Mouse (Mus musculus) gonadal fat pad, adult 2 months (tissue): ENCODE data around the gene Krt7. TPM values are rescaled to one million over a fixed set of nuclear protein-coding genes. Genes with fewer than 3 reads are reported as not detected.

Source experiments
- DNase-seq: peaks from one replicate; pipeline ENCODE4 v3.0.0-alpha.2; 2012; ENCODE audit warnings: low read depth
- polyA plus RNA-seq: library from polyadenylated mRNA; depleted of rRNA; stranded (reverse); fragments of >200 nt; gene quantifications from 2 replicates; pipeline ENCODE4 v1.2.3, GENCODE M21; 2012; rRNA removed

The Krt7 gene
- polyA plus RNA-seq, result 20.0 and 23.0 TPM in 2 replicates

- DNase-seq, result no peak
Measured at GRCm38 (mm10) chr15:101410775-101411174, at the start of gene Krt7. Krt7 (plus strand) TSS chr15:101411043.

GRCm38 (mm10) chr15:101362393-101363010 lies 48.3 kb upstream of the Krt7 start:
- no peak for DNase-seq

- no peak for DNase-seq
Measured at GRCm38 (mm10) chr15:101363933-101364332, 46.9 kb upstream of the Krt7 start.

GRCm38 (mm10) chr15:101364425-101364824 lies 46.4 kb upstream of the Krt7 start:
- no peak for DNase-seq

- DNase-seq, result no peak
Measured at GRCm38 (mm10) chr15:101364891-101365671, 45.8 kb upstream of the Krt7 start.

GRCm38 (mm10) chr15:101365721-101366120 lies 45.1 kb upstream of the Krt7 start:
- DNase-seq, result no peak

DNA sequence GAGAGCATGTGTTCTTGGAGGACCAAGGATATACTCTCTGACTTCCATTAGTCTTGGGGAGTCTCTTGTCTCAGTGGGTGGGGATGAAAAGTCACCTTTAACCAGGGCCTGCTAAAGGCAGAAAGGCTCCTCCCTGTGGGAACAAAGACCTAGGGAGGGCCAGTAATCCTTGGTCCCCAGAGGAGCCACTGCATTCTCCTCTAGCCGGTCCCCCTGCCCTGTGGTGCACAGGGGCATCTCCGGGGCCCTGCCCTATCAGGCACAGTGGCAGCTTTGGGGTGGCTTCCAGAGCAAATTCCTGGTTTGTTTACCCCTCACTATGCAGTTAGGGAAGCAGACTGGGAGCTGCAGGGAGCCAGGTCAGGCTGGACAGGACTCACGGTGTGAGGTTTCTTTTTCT lies 44.4 kb upstream of the Krt7 start:
- no peak for DNase-seq

DNA sequence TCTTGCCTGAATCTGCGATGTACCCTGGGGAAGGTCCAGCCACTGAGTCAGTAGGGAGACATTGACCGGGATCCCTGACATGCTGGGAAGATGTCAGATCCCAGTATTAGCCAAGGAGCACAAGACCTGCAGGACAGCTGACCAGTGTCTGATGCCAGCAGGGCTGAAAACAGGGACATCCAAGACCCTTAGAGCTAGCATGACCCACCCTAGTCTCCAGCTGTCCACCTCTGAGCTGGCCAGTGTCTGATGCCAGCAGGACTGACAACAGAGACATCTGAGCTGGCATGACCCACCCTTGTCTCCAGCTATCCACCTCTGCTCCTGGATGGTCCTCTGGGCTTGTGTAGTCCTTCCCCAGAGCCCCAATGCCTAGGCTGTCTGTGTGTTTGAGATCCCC lies 43.9 kb upstream of the Krt7 start:
- DNase-seq, result no peak

DNA sequence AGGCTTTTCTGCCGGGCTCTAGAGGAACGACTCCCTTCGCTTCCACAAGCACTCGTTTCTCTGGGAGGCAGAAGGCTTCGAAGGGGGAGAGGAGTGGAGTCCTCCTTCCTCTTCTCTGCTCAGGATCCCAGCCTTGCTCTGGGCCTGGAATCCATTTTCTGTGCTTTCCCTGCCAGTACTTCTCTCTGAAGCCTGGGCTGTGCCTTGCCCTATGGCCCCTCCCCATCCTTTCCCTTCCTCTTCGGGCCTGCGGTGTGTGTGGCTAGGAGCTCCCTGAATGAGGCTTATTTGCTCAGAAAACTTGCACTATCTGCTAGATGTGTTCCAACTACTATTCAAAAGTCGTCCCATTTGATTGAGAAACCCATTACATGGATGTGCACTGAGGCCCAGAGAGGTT lies 43.3 kb upstream of the Krt7 start:
- DNase-seq, result no peak

GRCm38 (mm10) chr15:101368015-101368414 lies 42.8 kb upstream of the Krt7 start:
- no peak for DNase-seq

- no peak for DNase-seq
Measured at GRCm38 (mm10) chr15:101368502-101369381, 42.1 kb upstream of the Krt7 start.

GRCm38 (mm10) chr15:101369382-101370100 lies 41.3 kb upstream of the Krt7 start:
- no peak for DNase-seq

GRCm38 (mm10) chr15:101370101-101370911 lies 40.5 kb upstream of the Krt7 start, which contains the start of gene Krt80:
Krt80 (minus strand) TSS chr15:101370162.
- DNase-seq, result no peak

DNA sequence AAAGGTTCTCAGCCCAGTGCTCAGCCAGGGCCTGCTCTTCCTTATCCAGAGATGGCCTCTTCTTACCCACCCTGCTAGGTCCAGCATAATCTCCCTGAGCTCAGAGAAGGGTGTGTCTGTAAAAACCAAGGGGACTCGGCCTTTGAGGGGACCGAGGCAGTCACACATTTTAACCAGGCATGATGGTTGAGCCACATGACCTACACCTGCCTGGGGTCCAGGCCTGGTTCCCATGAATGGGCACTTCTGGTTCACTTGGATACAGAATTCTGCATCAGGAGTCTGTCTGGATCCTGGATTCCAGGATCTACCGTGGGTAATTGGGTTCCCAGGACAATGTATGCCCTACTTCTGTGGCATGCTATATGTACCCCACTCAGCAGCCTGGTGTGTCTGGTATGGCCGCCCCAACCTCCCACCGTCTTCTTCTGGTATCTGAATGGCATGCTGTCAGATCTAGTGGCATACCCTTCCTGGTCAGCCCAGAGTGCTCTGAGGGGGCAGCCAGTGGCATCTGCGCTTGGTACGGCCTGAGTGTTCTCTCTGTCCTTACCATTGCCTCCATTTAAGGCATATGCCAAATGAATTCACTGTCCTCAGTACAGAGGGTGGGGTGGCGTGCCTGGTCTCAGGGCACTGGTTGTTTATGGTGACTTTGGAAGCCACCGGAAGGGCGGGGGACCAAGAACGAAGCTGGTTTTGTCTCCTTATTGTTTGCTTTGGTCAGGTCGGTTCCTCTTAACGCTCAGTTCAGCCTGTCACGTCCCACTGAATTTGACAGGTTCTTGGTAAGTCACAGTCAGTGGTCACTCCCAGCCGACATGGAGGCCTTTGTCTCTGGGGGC lies 39.5 kb upstream of the Krt7 start:
- DNase-seq, result no peak

- DNase-seq, result no peak
Measured at GRCm38 (mm10) chr15:101372131-101372977, 38.5 kb upstream of the Krt7 start.

- no peak for DNase-seq
Measured at GRCm38 (mm10) chr15:101373286-101373898, 37.5 kb upstream of the Krt7 start.

DNA sequence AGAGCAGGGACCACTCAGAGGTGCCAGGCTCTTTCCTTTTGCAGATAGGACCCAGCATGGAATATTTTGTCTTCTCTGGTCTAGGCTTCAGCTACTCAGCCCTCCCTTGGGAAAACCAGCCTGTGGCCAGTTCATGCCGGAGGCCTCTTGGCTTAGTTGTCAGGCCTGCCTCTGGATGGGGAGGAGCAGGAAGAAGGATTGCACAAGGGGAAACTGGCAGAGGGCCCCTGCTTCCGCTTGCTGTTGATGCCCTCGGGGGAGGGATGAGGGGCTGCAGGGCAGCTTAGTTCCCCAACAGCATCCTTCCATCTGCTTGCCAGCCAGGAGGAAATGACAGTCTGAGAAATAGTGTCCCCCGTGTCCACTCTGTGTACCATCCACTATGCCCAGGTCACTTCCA lies 36.0 kb upstream of the Krt7 start:
- DNase-seq, result no peak
